Mouse (Mus musculus) cortical plate, adult 2 months (tissue): ENCODE measurements at regions not wholly inside any gene's neighbourhood (a gene's known extent, or its start where the extent isn't known, plus 50 kb on each side); places are given as distances from the start of the nearest gene placed in this dataset.

Source experiments
- CTCF ChIP-seq: fragments of 200-500 bp; IDR thresholded peaks from 2 replicates; pipeline ENCODE4 v1.5.1; 2011; ENCODE audit warnings: mild to moderate bottlenecking, control low read depth, low read length; ENCODE audit not compliant: insufficient read depth; ENCODE audit errors: extremely low read depth
- POLR2A ChIP-seq: fragments of 200-500 bp; IDR thresholded peaks from 2 replicates; pipeline ENCODE4 v1.6.1; 2011; ENCODE audit warnings: mild to moderate bottlenecking, low read length, control low read depth; ENCODE audit not compliant: insufficient read depth; ENCODE audit errors: extremely low read depth

- TF ChIP-seq POLR2A: no peak
- no peak for TF ChIP-seq CTCF
Observed at GRCm38 (mm10) chr13:26375546-26375945, 394.4 kb downstream of the Hdgfl1 start.
